Mouse (Mus musculus) G1E-ER4 (cell line): ENCODE data around the gene Foxi3. TPM values are rescaled to one million over a fixed set of nuclear protein-coding genes. Genes with fewer than 3 reads are reported as not detected.

Experiments
- GATA1 ChIP-seq: IDR thresholded peaks from one replicate; pipeline ENCODE4 v1.8.0; 2012; ENCODE audit warnings: low read length, inconsistent platforms
- polyA plus RNA-seq: library from polyadenylated mRNA; stranded (reverse); fragments of >175 nt; gene quantifications from 2 replicates; pipeline ENCODE4 v1.2.3, GENCODE M21; 2012

Gene Foxi3
- polyA plus RNA-seq = not detected in 2 replicates

DNA sequence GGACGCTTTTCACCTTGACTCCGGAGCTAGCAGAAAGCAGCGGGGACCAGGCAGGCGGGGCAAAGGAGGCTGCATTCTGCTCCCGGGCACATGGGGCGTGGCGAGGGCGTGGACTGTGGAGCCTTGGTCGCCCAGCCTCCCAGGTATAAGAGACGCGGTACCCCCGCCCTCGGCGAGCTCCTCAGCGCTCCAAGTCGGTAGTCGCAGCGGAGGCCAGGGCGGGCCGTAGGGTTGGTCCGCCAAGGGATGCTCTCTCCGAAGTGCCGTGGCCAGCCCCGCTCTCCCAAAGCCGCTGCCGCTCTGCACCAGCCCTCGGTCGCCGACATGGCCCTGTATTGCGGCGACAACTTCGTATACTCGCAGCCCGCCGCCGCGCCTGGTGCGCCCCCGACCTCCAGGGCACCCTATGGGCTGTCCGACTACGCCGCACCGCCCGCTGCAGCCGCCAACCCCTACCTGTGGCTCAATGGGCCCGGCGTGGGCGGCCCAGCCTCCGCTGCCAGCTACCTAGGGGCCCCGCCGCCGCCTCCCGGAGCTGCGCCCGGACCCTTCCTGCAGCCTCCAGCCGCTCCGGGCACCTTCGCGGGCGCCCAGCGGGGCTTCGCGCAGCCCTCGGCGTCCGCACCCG, at the start of gene Foxi3:
Gene Foxi3, plus strand, starts transcription at position 247 of the 628 bp plus-strand sequence.
- TF ChIP-seq GATA1 = no peak

DNA sequence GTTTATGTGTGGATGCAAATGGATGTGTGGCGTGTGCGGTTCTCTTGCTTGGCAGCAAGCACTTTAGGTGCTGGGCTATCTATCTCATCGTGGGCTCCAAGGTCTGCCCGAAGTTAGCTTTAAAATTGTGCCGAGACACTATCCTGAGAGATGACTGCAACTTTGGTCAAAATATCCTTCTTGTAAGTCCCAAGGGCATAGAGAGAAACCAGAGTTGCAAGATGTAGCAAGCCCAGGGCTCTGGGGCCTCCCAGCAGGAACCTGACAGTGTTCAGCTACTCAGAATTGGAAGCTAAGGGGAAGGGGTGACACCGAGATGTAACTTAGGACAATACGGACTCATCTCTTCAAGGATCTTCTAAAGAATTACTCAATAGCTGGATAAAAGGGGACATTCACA, 46.8 kb upstream of the Foxi3 start:
- no peak for TF ChIP-seq GATA1

- no peak for TF ChIP-seq GATA1
Observed at GRCm38 (mm10) chr6:70910285-70910684, 46.0 kb upstream of the Foxi3 start.

- TF ChIP-seq GATA1 = no peak
Observed at GRCm38 (mm10) chr6:70911668-70912395, 44.5 kb upstream of the Foxi3 start.

DNA sequence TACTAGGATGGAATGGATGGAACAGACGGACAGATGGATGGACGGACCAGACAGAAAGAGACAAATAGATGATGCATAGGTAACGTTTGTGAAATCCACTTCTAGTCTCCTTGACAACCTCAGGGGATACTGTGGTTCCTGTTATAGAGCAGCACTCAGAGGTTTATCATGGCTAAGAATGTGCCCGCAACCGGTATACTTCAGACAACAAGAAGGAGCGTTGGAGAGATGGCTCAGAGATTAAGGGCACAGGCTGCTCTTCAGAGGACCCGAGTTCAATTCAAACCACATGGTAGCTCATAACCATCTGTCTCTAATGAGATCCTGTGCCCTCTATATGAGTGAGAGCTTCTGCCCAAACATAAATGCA, 44.0 kb upstream of the Foxi3 start:
- TF ChIP-seq GATA1 = no peak

- no peak for TF ChIP-seq GATA1
Observed at GRCm38 (mm10) chr6:70918827-70919226, 37.5 kb upstream of the Foxi3 start, which contains the start of gene Tex37. TSS of gene Tex37 (minus strand) at chr6:70918927.

GRCm38 (mm10) chr6:70921274-70922074, 34.9 kb upstream of the Foxi3 start:
- no peak for TF ChIP-seq GATA1

GRCm38 (mm10) chr6:70931801-70932200, 24.5 kb upstream of the Foxi3 start:
- TF ChIP-seq GATA1 = no peak

GRCm38 (mm10) chr6:70953274-70953673, 3.1 kb upstream of the Foxi3 start:
- TF ChIP-seq GATA1 = no peak

DNA sequence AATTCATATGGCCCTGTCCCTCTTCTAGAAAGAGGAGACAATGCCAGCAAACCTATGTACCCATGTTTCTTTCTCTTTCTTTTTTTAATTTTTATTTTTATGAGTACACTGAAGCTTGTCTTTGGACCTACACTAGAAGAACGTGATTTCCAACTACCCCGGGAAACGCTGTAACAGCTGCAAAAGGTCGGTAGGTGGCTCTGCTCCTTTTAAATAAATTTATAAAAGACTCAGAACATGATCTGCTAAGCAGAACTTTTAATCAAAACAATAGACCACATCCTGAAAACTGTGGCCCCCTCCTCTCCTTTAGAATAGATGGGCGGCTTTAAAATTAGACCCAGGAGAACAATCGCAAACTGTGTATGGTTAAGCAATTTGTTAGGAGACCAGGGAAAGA, 2.3 kb upstream of the Foxi3 start:
- TF ChIP-seq GATA1 = no peak

- no peak for TF ChIP-seq GATA1
Observed at GRCm38 (mm10) chr6:70955291-70955800, 985 bp upstream of the Foxi3 start.

GRCm38 (mm10) chr6:70955841-70956240, 490 bp upstream of the Foxi3 start:
- no peak for TF ChIP-seq GATA1

DNA sequence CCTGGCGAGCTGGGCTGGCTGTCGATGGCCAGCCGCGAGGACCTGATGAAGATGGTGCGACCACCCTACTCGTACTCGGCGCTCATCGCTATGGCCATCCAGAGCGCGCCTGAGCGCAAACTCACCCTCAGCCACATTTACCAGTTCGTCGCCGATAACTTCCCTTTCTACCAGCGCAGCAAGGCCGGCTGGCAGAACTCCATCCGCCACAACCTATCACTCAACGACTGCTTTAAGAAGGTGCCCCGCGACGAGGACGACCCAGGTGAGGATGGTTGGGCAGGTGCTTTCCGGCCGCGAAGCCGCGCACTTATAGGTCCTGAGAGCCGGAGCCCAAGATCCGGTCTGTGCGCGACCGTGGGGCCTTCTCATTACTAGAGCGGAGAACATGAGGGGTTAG, 605 bp downstream of the Foxi3 start:
- no peak for TF ChIP-seq GATA1

DNA sequence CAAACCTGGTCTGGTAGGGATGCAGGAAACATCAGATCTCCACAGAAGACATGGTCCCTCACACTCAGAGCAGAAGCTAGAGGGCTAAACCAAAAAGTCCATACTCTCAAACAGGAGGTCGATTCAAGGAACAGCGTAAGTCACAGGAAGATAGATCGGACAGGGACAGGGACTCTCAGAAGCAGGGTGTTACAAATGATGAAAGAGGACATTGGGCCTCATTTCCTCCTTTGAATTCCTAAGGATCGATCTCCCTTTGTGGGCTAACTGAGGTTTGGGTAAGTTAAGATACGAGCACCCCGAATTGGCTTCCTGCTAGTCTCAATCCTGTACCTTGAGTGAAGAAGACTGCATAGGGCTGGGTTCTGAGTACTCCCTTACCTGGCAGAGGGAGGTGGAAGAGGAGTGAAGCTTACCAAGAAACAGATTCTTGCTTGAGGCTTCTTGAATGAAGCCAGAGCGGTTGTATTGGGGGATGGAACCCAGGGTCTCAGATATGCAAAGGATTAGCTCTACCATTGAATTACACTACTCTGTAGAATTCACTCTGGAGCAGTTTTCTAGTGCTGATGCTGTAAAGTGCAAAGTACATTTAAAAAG, 1.1 kb downstream of the Foxi3 start:
- TF ChIP-seq GATA1 = no peak

DNA sequence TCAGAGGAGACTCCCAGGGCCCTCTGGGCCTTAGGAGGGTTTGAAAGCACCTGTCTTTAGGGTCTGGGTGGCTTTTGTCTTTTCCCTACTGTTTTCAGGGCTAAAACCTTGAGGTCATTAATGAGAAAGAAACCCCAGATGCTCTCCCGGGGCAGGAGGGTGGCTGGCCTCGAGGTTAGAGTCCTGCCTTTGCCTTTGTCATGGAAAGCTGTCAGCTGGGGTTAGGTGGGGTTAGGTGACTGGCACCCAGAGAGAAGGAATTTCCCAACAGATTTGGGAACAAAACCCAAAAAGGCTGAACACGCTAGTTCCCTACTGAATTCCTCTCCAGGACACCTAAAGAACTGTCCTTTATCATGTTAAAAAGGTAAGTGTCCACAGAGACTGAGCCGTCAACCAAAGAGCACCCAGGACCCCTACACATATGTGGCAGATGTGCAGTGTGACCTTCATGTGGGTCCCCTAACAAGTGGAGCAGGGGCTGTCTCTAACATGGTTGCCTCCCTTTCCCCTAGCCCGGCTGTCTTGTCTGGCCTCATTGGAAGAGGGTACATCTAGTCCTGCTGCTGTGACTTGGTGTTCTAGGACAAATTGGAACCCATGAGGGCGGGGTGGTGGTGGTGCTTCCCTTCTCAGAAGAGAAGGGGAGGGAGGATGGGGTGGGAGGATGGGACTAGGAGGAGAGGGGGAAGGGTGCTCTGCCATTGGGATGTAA, 7.9 kb downstream of the Foxi3 start:
- no peak for TF ChIP-seq GATA1
